Mouse (Mus musculus) lung, postnatal 0 days (tissue): ENCODE measurements at regions not wholly inside any gene's neighbourhood (a gene's known extent, or its start where the extent isn't known, plus 50 kb on each side); places are given as distances from the start of the nearest gene placed in this dataset.

Experiments
- CTCF ChIP-seq: IDR thresholded peaks from 2 replicates; pipeline ENCODE4 v1.5.1; 2016; ENCODE audit warnings: antibody characterized with exemption, mild to moderate bottlenecking
- EP300 ChIP-seq: IDR thresholded peaks from 2 replicates; pipeline ENCODE4 v1.6.1; 2016; ENCODE audit warnings: antibody characterized with exemption, mild to moderate bottlenecking, control low read depth

- TF ChIP-seq EP300: no peak
- TF ChIP-seq CTCF: no peak
Measured at GRCm38 (mm10) chr9:71408946-71409345, 76.8 kb downstream of the Polr2m start.
